Mouse (Mus musculus): Measurements from ENCODE around the gene Ces1e. TPM values are rescaled to one million over a fixed set of nuclear protein-coding genes. Genes with fewer than 3 reads are reported as not detected.

Ces1e gene
- polyA plus RNA-seq, 1 experiment from 2014 or later = not detected

Other genes with a start within 250 kb of the Ces1e start
- not detected in 2 replicates for gene Ces1a, start 181.4 kb downstream of the Ces1e start, polyA plus RNA-seq (2015; fragmentation: Nextera tagmentation; extraction: Ambion mirVana)
- not detected in 2 replicates for gene Ces1b, start 149.6 kb downstream of the Ces1e start, polyA plus RNA-seq (2015; fragmentation: Nextera tagmentation; extraction: Ambion mirVana)
- gene Ces1c, start 98.3 kb downstream of the Ces1e start, polyA plus RNA-seq (2015; fragmentation: Nextera tagmentation; extraction: Ambion mirVana) = not detected in 2 replicates
- 0.22 and 0.40 TPM in 2 replicates for gene Ces1d, start 31.8 kb downstream of the Ces1e start, polyA plus RNA-seq (2015; fragmentation: Nextera tagmentation; extraction: Ambion mirVana)
- gene Ces1f, start 50.1 kb upstream of the Ces1e start, polyA plus RNA-seq (2015; fragmentation: Nextera tagmentation; extraction: Ambion mirVana) = not detected in 2 replicates
- not detected in 2 replicates for gene Ces1g, start 107.7 kb upstream of the Ces1e start, polyA plus RNA-seq (2015; fragmentation: Nextera tagmentation; extraction: Ambion mirVana)
- gene Ces1h, start 150.1 kb upstream of the Ces1e start, polyA plus RNA-seq (2015; fragmentation: Nextera tagmentation; extraction: Ambion mirVana) = not detected in 2 replicates

Measured in forebrain, embryonic 16.5 days (tissue).